Mouse (Mus musculus) cortical plate, adult 2 months (tissue): ENCODE measurements around the gene Mdc1. TPM values are rescaled to one million over a fixed set of nuclear protein-coding genes. Genes with fewer than 3 reads are reported as not detected.

ENCODE experiments used
- H3K27ac ChIP-seq: fragments of 200-500 bp; 2 replicates; pipeline ENCODE4 v1.5.1; 2012; ENCODE audit warnings: low read length, control low read depth, inconsistent platforms; ENCODE audit not compliant: insufficient read depth
- H3K4me1 ChIP-seq: fragments of 200-500 bp; 2 replicates; pipeline ENCODE4 v1.6.1; 2011; ENCODE audit warnings: low read length; ENCODE audit not compliant: control insufficient read depth, insufficient read depth
- H3K4me3 ChIP-seq: fragments of 200-500 bp; 2 replicates; pipeline ENCODE4 v1.5.1; 2011; ENCODE audit warnings: mild to moderate bottlenecking, low read length, control low read depth; ENCODE audit not compliant: insufficient read depth
- CTCF ChIP-seq: fragments of 200-500 bp; IDR thresholded peaks from 2 replicates; pipeline ENCODE4 v1.5.1; 2011; ENCODE audit warnings: mild to moderate bottlenecking, control low read depth, low read length; ENCODE audit not compliant: insufficient read depth; ENCODE audit errors: extremely low read depth
- POLR2A ChIP-seq: fragments of 200-500 bp; IDR thresholded peaks from 2 replicates; pipeline ENCODE4 v1.6.1; 2011; ENCODE audit warnings: mild to moderate bottlenecking, low read length, control low read depth; ENCODE audit not compliant: insufficient read depth; ENCODE audit errors: extremely low read depth
- polyA plus RNA-seq: library from polyadenylated mRNA; depleted of rRNA; stranded (reverse); fragments of >200 nt; gene quantifications from 2 replicates; pipeline ENCODE4 v1.2.3, GENCODE M21; 2012

Mdc1 gene
- polyA plus RNA-seq, 1 experiment = 8.4 TPM

GRCm38 (mm10) chr17:35865481-35866280, 24.4 kb downstream of the Mdc1 start, which contains the start of gene Ppp1r18:
Gene Ppp1r18 (plus strand): TSS chr17:35865593.
- H3K27ac ChIP-seq = peak within 1 kb of the TSS; percentile 60
- peak within 1 kb of the TSS; percentile 77 for H3K4me3 ChIP-seq
- peaks cover 3% of the 10 kb centered on the region; the same call in 1 of the 2 replicates for H3K4me1 ChIP-seq
- TF ChIP-seq CTCF (no peak), POLR2A (peak; percentile 24; the same call in 1 of the 2 replicates)

GRCm38 (mm10) chr17:35866281-35866831, 25.0 kb downstream of the Mdc1 start:
- Histone ChIP-seq H3K4me1 (peaks cover 3% of the 10 kb centered on the region; the same call in 1 of the 2 replicates), H3K27ac (peak overlapping the region; percentile 90), H3K4me3 (peak overlapping the region; percentile 77)
- TF ChIP-seq POLR2A (no peak), CTCF (no peak)

GRCm38 (mm10) chr17:35866911-35867890, 25.9 kb downstream of the Mdc1 start:
- Histone ChIP-seq H3K4me3 (peak overlapping the region; percentile 77), H3K27ac (peak overlapping the region; percentile 90), H3K4me1 (peaks cover 3% of the 10 kb centered on the region; the same call in 1 of the 2 replicates)
- TF ChIP-seq CTCF (no peak), POLR2A (no peak)

GRCm38 (mm10) chr17:35868165-35868820, 27.0 kb downstream of the Mdc1 start:
- peaks cover 3% of the 10 kb centered on the region; the same call in 1 of the 2 replicates for H3K4me1 ChIP-seq
- TF ChIP-seq POLR2A (no peak), CTCF (no peak)
- H3K4me3 ChIP-seq = peak overlapping the region; percentile 49
- H3K27ac ChIP-seq = peak overlapping the region; percentile 75

GRCm38 (mm10) chr17:35868961-35869345, 27.6 kb downstream of the Mdc1 start:
- Histone ChIP-seq H3K27ac (peak overlapping the region; percentile 75), H3K4me1 (peaks cover 3% of the 10 kb centered on the region; the same call in 1 of the 2 replicates), H3K4me3 (peak overlapping the region; percentile 49)
- TF ChIP-seq CTCF (no peak), POLR2A (no peak)

GRCm38 (mm10) chr17:35869346-35870067, 28.2 kb downstream of the Mdc1 start:
- H3K4me3 ChIP-seq = peak overlapping the region; percentile 49
- peaks cover 3% of the 10 kb centered on the region; the same call in 1 of the 2 replicates for H3K4me1 ChIP-seq
- no peak for TF ChIP-seq CTCF
- no peak for TF ChIP-seq POLR2A
- H3K27ac ChIP-seq = peak overlapping the region; percentile 75

GRCm38 (mm10) chr17:35870151-35870883, 29.0 kb downstream of the Mdc1 start:
- TF ChIP-seq POLR2A (no peak), CTCF (no peak)
- peaks cover 3% of the 10 kb centered on the region; the same call in 1 of the 2 replicates for H3K4me1 ChIP-seq
- 0 out of 2 replicates have a peak overlapping the region, but pooled peaks have one; percentile 49 for H3K4me3 ChIP-seq
- peak overlapping the region; percentile 72 for H3K27ac ChIP-seq
